Mouse (Mus musculus) forebrain, embryonic 14.5 days (tissue): ENCODE data around the gene Scube2. TPM values are rescaled to one million over a fixed set of nuclear protein-coding genes. Genes with fewer than 3 reads are reported as not detected.
A peak's percentile ranks its signal among the peaks of the same experiment; 100 is the strongest.

ENCODE experiments used
- ATAC-seq: fragments of 200-750 bp; cut with Nextera tagmentation; 2 replicates; pipeline ENCODE4 v1.8.0; 2017; ENCODE audit warnings: mild to moderate bottlenecking, moderate library complexity
- DNase-seq: peaks from one replicate; pipeline ENCODE4 v3.0.0-alpha.2; 2015; ENCODE audit warnings: low spot score
- H3K27ac ChIP-seq: fragments of 300-500 bp; sonication (generic); 2 replicates; pipeline ENCODE4 v1.5.1; 2014; ENCODE audit warnings: low read depth, mild to moderate bottlenecking, control low read depth, low read length, moderate library complexity
- H3K27me3 ChIP-seq: fragments of 300-500 bp; sonication (generic); replicated peaks from 2 replicates; pipeline ENCODE4 v1.6.1; 2014; ENCODE audit warnings: low read length, control low read depth, mixed read lengths; ENCODE audit not compliant: control insufficient read depth, insufficient read depth
- H3K36me3 ChIP-seq: fragments of 300-500 bp; sonication (generic); 2 replicates; pipeline ENCODE4 v1.6.1; 2014; ENCODE audit warnings: low read length, control low read depth; ENCODE audit not compliant: control insufficient read depth, insufficient read depth
- H3K4me1 ChIP-seq: fragments of 300-500 bp; sonication (generic); 2 replicates; pipeline ENCODE4 v1.6.1; 2014; ENCODE audit warnings: antibody characterized with exemption, low read length, control low read depth; ENCODE audit not compliant: control insufficient read depth, insufficient read depth
- H3K4me2 ChIP-seq: fragments of 300-500 bp; sonication (generic); 2 replicates; pipeline ENCODE4 v1.6.1; 2014; ENCODE audit warnings: mild to moderate bottlenecking, control low read depth, low read length
- H3K4me3 ChIP-seq: fragments of 300-500 bp; sonication (generic); 2 replicates; pipeline ENCODE4 v1.5.1; 2014; ENCODE audit warnings: low read depth, low read length, control low read depth
- H3K9ac ChIP-seq: fragments of 300-500 bp; sonication (generic); 2 replicates; pipeline ENCODE4 v1.6.1; 2014; ENCODE audit warnings: mild to moderate bottlenecking, low read length, control low read depth, moderate library complexity
- H3K9me3 ChIP-seq: fragments of 300-500 bp; sonication (generic); replicated peaks from 2 replicates; pipeline ENCODE4 v1.6.1; 2016; ENCODE audit warnings: low read length, control low read depth, mixed read lengths; ENCODE audit not compliant: control insufficient read depth
- WGBS: fragments of 180-500 bp; shearing (Covaris S2); extraction: QIAGEN DNeasy Blood & Tissue Kit; methylation state at CpG from one replicate; pipeline ENCODE4 v1.1.7; 2014; 5-methylcytosine and 5-hydroxymethylcytosine counted together
- polyA plus RNA-seq: library from polyadenylated mRNA; unstranded; fragments of >200 nt; fragmentation: Nextera tagmentation; extraction: Ambion mirVana; gene quantifications from 2 replicates; pipeline ENCODE4 v1.2.1, GENCODE M21; 2014

Gene Scube2
- polyA plus RNA-seq, 1 experiment from 2014 or later: 0.38 TPM

DNA sequence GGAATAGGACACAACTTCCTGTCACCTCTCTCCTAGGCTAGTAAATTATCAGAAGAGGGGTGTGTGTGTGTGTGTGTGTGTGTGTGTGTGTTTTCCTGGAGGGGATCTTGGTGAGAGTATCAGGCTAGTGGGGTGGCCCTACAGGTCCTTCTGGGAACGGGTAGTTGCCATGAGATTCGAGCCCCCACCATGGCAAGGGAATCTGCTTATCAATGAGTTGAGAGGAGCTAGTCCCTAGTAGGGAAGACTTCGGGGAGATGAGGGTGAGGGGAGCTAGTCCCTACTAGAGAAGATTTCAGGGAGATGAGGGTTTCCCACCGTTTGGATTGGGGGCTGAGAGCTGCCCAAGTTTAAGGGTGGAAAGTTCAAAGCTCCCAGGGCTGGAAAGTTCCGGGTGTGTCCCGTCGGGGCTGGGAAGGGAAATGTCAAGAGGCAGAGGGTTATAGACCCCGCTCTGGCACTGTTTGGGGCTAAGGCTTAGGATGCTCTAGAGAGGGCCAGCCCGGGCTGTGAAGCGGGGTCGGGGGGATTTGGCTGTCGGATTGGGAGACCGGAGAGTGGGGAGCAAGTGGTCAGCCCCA, 114.0 kb downstream of the Scube2 start:
- Histone ChIP-seq H3K27me3 (no peaks in the 10 kb centered on the region), H3K36me3 (no peaks in the 10 kb centered on the region), H3K4me3 (peak overlapping the region; percentile 90), H3K4me2 (peak overlapping the region; percentile 88), H3K4me1 (peaks cover 5% of the 10 kb centered on the region; the same call in 1 of the 2 replicates), H3K27ac (peak overlapping the region; percentile 77; the same call in 1 of the 2 replicates), H3K9me3 (no peaks in the 10 kb centered on the region), H3K9ac (peak overlapping the region; percentile 96)
- DNase-seq: no peak
- 4% methylated on average over 13 of the region's 13 CpGs for WGBS
- ATAC-seq: no peak; the same call in none of the 2 replicates

Other genes starting within 250 kb of the Scube2 start
- 10.3 and 11.0 TPM in 2 replicates for gene St5, start 162.1 kb downstream of the Scube2 start, polyA plus RNA-seq
- 15.1 and 18.5 TPM in 2 replicates for gene Akip1, start 162.0 kb downstream of the Scube2 start, polyA plus RNA-seq
- gene BC051019, start 141.8 kb downstream of the Scube2 start, polyA plus RNA-seq: 0.26 and 0.55 TPM in 2 replicates
- gene Ascl3, start 134.0 kb downstream of the Scube2 start, polyA plus RNA-seq: not detected in 2 replicates
- 115 and 117 TPM in 2 replicates for gene Tmem9b, start 112.8 kb downstream of the Scube2 start, polyA plus RNA-seq
- 4.5 and 6.8 TPM in 2 replicates for gene Nrip3, start 83.7 kb downstream of the Scube2 start, polyA plus RNA-seq
- 57.5 and 59.4 TPM in 2 replicates for gene Dennd5a, start 94.8 kb upstream of the Scube2 start, polyA plus RNA-seq
- 71.8 and 81.5 TPM in 2 replicates for gene Tmem41b, start 121.2 kb upstream of the Scube2 start, polyA plus RNA-seq
- gene Ipo7, start 152.6 kb upstream of the Scube2 start, polyA plus RNA-seq: 15.4 and 18.6 TPM in 2 replicates
- gene Zfp143, start 195.5 kb upstream of the Scube2 start, polyA plus RNA-seq: 27.1 and 27.3 TPM in 2 replicates